Mouse (Mus musculus) G1E-ER4 (cell line): ENCODE measurements around the gene Efcab2. TPM values are rescaled to one million over a fixed set of nuclear protein-coding genes. Genes with fewer than 3 reads are reported as not detected.

Experiments used
- GATA1 ChIP-seq: IDR thresholded peaks from one replicate; pipeline ENCODE4 v1.8.0; 2012; ENCODE audit warnings: low read length, inconsistent platforms
- polyA plus RNA-seq: library from polyadenylated mRNA; stranded (reverse); fragments of >175 nt; gene quantifications from 2 replicates; pipeline ENCODE4 v1.2.3, GENCODE M21; 2012

Efcab2 gene
- polyA plus RNA-seq, 1 experiment = 0.09 TPM

DNA sequence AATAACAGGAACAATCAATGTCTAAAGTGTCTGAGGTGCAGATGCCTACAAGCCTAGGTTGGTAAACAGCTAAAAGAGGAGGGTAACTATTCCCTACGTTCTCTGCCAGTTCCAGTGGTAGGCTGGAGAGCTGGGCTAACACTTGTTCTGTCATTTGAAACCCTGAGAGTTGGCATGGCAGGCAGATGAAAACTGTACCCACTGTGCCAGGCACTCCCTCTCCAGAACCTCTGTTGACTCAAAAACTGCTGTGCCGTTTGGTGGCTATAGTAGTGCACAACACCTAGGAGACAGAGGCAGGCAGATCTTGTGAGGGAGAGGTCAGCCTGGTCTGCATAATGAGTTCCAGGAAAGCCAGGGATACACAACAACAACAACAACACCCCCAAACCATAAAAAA is 16.5 kb upstream of the Efcab2 start:
- TF ChIP-seq GATA1 = no peak

DNA sequence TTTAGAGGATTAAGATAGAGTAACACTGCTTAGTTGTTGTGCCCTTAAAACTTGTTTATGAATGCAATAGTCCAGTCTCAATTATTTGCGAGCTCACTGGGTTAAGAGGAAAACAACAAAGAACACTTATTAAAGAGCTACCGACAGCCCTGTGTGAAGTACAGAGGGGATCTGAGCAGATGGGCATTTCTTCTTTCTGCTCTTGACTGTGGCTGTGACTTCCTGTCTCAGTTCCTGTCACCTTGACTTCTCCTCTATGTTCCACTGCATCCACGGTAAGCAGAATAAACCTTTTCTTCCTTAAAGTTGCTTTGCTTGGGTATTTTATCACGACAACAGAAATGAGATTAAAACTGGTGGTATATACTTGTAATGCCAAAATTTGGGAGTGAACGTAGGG is 12.9 kb upstream of the Efcab2 start:
- no peak for TF ChIP-seq GATA1

DNA sequence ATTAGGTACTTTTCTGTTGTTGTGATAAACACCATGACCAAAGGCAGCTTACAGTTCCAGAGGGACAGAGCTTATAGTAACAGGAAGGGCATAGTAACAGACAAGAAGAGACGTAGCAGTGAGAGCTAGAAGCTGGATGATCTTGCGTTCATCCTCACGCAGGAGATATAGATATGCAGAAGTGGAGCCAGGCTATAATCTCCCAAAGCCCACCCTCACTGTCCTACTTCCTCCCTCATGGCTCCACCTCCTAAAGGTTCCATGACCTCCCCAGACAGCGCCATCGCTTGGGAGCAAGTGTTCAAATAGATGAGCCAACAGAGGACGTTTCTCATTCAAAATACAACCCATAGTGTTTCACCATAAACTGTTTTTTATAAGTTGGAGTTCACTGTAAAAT is 10.8 kb upstream of the Efcab2 start:
- TF ChIP-seq GATA1 = no peak

DNA sequence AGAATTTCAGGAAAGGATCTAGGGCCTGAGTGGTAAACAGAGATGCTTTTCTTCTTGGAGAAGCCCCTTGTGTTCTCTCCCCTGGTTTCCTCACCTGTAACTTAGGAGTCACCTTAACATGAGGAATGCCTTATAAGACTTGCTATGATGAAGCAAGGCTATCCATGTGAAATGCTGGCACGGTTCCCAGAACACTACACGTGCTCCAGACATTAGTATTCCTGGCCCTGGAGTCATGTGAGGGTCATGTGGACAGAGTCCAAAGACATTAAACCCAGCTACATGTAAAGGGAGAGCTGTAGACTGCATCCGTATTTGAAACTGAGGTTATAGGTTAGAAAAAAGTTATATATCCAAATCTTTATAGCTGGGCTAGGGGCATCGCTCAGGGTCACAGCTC is 9.5 kb upstream of the Efcab2 start:
- TF ChIP-seq GATA1 = no peak

DNA sequence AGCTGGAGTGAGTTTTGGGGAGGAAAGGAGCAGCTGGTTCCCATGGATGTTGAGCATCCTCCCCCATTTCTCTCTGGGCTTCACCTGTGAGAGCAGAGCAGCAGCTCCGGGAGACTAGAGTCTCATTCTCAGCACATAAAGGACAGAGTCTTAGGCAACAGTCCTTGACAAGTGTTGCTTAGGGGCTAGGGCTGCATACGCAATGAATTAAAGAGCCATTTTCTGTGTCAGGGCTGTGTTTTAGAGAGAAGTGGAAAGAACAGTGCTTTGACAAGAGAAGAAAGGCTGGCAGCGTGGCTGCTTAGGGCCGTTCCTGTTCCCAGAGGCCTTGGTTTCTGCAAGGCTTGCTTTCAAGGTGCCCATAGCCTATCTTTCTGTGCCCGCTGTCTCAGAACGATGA is 6.0 kb upstream of the Efcab2 start:
- no peak for TF ChIP-seq GATA1

DNA sequence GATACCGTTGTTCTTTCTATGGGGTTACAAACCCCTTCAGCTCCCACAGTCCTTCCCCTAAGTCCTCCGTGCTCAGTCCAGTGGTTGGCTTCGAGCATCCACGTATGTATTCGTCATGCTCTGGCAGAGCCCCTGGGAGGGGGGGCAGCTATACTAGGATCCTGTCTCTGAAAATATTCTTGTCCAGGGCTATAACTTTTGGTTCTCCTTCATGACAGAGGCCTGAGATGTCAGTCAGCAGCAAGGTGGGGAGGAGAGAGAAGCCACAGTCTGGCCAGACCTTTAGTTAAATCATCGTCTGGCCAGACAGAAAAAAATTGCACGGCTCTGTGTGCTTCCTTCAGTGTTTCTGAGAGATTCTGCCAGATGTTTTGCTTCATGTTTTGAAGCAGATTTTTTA is 5.2 kb upstream of the Efcab2 start:
- TF ChIP-seq GATA1 = no peak

DNA sequence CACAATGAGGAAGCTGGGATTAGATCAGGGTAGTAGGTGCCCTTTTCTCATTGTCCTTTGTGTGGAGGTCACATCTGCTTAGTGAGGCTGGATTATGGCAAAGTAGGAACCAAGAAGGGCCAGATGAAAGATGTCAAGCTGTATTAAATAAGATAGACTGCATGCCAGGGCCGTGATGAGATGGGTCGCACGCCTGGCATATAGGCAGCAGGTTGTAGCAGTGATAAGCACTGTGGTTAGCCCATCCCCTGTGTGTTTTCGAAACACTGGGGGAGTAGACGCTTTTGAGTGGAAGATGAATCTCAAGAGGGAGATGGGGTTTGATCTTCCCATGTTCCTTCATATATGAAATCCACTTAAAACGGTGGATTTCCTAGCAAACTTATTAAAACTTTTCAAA is 3.9 kb upstream of the Efcab2 start:
- peak; percentile 39 for TF ChIP-seq GATA1

DNA sequence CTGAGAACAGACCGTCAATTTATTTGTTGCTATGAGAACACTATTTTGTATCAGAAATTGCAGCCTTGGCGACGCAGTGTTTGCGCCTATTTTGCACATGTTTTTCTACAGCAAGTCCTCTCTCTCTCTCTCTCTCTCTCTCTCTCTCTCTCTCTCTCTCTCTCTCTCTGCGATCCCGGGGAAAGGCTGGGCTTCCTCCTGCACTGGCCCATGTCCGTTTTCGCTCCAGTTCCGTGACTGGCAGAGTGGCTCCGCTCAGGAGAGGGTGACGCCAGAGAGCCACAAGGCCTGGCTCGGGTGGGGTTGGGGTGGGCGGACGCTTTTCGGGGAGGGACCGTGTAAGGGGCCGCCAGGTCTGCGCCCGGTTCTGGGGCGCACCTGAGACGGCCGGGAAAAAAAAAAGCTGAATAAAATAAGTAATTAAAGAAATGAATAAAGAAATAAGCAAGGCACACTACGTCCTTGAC is 407 bp upstream of the Efcab2 start:
- TF ChIP-seq GATA1 = no peak

DNA sequence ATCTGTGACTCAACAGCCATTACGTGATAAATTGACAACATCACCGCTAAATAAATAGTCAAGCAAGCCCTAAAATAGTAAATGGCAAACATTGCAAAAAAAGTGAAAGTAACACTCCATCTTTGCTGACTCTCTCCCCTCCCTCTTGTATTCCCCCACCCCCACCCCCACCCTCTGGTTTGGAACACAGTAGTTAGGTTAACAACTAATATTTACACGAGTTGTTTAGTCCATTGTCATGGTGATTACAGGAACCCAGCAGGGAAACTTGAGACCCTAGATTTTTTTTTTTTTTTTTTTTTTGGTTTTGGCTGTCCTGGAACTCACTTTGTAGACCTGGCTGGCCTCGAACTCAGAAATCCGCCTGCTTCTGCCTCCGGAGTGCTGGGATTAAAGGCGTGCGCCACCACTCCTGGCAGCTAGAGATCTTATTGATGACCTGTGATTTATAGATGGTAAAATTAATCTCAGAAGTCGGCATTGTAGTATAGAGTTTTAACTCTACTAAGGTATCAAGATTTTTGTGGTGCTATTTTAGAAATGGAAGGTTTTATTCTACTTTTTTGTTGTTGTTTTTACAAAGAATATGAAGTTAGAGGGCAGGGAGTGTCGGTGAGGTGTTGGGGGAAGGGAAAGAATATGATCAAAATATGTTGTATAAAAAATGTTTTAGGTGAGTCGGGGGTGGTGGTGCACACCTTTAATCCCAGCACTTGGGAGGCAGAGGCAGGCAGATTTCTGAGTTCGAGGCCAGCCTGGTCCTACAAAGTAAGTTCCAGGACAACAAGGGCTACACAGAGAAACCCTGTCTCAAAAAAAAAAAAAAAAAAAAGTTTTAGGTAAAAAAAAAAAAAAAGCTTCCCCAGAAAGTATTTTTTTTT is 1.1 kb downstream of the Efcab2 start:
- no peak for TF ChIP-seq GATA1

DNA sequence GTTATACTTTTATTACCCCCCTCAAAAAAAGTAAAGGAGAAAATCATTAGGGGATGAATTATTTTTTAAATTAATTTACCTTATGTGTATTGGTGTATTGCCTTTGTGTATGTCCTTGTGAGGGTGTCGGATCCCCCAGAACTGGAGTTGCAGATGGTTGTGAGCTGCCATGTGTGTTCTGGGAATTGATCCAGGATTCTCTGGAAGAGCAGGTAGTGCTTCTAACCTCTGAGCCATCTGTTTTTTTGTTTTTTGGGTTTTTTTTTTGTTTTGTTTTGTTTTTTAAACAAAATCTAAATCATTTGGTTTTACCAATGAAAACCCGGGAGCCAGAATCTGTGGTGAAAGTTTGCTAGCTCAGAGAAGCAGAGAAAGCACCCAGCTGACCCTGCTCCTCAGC is 1.8 kb downstream of the Efcab2 start:
- no peak for TF ChIP-seq GATA1

DNA sequence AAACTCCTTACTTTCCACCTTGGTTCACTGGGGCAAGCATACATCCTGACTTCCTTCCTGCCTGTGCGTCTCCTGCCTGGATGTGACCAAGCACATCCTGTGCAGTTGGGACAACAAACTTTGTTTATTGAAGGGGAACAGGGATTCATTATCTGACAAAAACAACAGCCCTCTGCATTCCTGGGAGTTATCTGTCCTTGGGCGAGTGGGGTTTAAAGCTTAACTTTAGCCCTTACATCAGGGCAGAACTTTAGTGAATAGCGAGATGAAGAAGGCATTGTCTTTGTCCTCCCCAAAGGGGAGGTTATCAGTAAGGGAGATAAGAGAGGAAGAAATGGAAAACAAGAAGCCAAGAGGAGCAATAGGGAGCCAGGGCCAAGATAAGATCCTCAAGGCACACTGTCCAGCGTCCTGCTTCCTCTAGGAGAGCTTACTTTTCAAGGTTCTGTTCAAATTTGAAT is 3.0 kb downstream of the Efcab2 start:
- no peak for TF ChIP-seq GATA1

DNA sequence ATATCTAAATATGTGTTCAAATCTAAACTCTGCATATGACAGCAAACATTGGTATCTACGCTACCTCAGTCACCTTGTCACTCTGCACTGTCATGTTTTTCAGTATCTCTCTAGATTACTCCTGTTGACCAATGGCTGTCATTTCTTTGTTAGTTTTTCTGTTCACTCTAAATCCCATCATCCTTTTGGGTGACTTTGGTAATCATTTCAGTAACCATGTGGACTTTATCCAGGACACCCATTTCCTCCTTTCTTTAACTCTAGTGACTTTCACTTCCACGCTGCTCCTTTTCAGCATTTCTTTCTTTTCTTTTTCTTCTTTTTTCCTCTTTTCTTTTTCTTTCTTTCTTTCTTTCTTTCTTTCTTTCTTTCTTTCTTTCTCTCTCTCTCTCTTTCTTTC is 13.7 kb downstream of the Efcab2 start:
- TF ChIP-seq GATA1 = no peak

DNA sequence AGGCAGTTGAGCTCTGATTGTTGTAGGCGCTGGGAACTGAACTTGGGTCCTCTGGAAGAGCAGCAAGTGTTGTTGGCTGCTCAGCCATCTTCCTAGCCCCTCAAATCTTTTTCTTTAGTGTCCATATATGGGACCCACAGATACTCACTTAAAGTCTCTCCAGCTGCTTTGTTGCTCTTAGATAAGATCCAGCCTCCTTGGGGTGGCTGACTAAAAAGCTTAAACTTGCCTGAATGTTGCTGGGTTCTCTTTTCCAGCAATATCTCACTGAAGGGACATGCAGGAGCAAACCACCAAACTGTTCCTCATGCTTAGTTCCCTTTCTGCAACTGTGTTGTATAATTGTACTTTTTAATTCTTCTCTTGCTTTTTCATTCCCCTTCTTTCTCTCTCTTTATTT is 17.8 kb downstream of the Efcab2 start:
- TF ChIP-seq GATA1 = no peak

DNA sequence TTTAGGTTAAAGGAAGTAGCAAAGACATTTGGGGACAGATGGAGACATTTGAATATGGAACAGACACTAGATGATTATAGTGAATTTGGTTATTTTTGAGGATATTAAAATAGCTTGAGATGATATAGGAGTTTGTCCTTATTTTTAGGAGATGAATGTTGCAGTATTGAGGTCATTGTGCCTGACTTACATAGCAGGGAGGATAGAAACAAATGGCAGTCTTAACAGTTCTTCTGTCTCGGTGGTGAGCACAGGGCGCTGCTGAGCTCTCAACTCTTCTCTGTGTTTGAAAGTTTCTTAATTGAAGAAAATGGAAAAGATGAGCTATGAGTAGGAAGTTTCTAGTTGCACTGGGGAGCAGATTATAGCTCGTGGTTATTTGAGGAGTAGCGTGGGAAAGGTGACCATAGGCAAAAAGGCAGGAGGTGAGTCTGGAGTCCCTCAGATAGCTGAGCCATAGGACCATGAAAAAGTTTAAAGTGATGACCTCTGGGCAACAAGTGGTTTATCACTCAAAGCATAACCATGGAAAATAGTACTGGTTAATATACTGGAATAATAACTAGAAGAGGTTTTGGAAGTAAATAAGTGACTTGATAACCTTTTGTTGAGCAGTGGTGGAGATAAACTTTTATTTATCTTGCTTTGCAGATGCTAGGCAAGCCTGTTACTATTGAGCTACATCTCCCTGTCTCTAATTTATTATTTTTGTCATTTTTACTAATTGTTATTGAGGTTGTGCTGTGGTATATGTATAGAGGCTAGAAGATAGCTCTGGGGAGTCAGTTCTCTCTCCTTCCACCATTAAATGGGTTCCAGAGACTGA is 25.9 kb downstream of the Efcab2 start:
- TF ChIP-seq GATA1 = no peak

DNA sequence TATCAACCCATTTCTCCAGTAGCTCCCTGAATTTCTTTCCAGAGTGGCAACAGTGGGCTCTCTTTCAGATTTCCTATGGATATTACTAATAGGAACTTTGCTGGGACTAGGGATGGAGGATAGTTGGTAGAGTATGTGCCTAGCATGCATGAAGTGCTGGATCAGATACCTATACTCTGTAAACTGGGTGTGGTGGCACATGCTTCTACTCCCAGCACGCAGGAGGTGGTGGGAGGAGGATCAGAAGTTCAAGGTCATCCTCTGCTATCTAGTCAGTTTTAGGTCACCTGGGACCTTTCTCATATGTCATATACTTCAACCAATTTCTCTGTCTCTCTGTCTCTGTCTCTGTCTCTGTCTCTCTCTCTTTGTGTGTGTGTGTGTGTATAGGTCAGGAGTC is 27.7 kb downstream of the Efcab2 start:
- no peak for TF ChIP-seq GATA1

DNA sequence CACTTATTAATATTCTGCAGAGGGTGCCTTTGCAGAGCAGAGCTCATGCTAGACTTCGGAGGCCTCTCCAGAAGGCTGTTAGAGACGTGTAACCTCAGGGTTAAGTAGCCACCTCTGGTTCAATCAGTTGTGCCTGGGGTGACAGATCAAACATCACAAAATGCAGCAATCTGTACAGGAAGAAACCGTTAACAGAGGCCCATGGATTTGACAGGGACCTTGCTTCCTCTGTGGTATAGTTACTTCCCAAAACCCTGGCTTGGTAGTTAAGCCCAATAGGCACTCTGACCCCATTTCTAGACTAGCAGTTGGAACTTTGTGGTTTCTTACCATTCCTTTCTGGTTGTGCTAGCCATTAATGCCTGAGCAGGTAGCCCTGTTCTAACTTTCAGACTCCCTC is 38.5 kb downstream of the Efcab2 start:
- TF ChIP-seq GATA1 = no peak
